Mouse (Mus musculus) spleen, adult 2 months (tissue): Measurements from ENCODE around the gene Ppfia4.

Source experiments
- CTCF ChIP-seq: fragments of 200-500 bp; IDR thresholded peaks from 2 replicates; pipeline ENCODE4 v1.5.1; 2011; ENCODE audit warnings: mild to moderate bottlenecking, inconsistent platforms; ENCODE audit not compliant: insufficient read depth, insufficient read length, insufficient replicate concordance; ENCODE audit errors: extremely low read depth
- POLR2A ChIP-seq: fragments of 200-500 bp; IDR thresholded peaks from 2 replicates; pipeline ENCODE4 v1.6.1; 2011; ENCODE audit warnings: low read depth, low read length, inconsistent platforms

- TF ChIP-seq CTCF = no peak
- TF ChIP-seq POLR2A = no peak
These were observed 3.4 kb upstream of the Ppfia4 start for GRCm38 (mm10) chr1:134335924-134336810.
